Mouse (Mus musculus) lung, embryonic 14.5 days (tissue): ENCODE measurements around the gene Sfta2. TPM values are rescaled to one million over a fixed set of nuclear protein-coding genes. Genes with fewer than 3 reads are reported as not detected.

ENCODE experiments used
- ATAC-seq: fragments of 200-750 bp; cut with Nextera tagmentation; 2 replicates; pipeline ENCODE4 v1.8.0; 2017; ENCODE audit warnings: mild to moderate bottlenecking, moderate TSS enrichment, moderate library complexity; ENCODE audit not compliant: insufficient read depth
- DNase-seq: peaks from one replicate; pipeline ENCODE4 v3.0.0-alpha.2; 2015
- H3K27ac ChIP-seq: fragments of 300-500 bp; sonication (generic); 2 replicates; pipeline ENCODE4 v1.5.1; 2014; ENCODE audit warnings: low read depth, mild to moderate bottlenecking, moderate library complexity
- H3K27me3 ChIP-seq: fragments of 300-500 bp; sonication (generic); 2 replicates; pipeline ENCODE4 v1.6.1; 2014; ENCODE audit warnings: low read length, control low read depth; ENCODE audit not compliant: insufficient read depth
- H3K36me3 ChIP-seq: fragments of 300-500 bp; sonication (generic); 2 replicates; pipeline ENCODE4 v1.6.1; 2014; ENCODE audit warnings: control low read depth; ENCODE audit not compliant: insufficient read depth
- H3K4me1 ChIP-seq: fragments of 300-500 bp; sonication (generic); 2 replicates; pipeline ENCODE4 v1.6.1; 2014; ENCODE audit warnings: antibody characterized with exemption, control low read depth; ENCODE audit not compliant: insufficient read depth
- H3K4me2 ChIP-seq: fragments of 300-500 bp; sonication (generic); 2 replicates; pipeline ENCODE4 v1.6.1; 2014; ENCODE audit warnings: mild to moderate bottlenecking
- H3K4me3 ChIP-seq: fragments of 300-500 bp; sonication (generic); 2 replicates; pipeline ENCODE4 v1.5.1; 2014; ENCODE audit warnings: low read depth, low read length
- H3K9ac ChIP-seq: fragments of 300-500 bp; sonication (generic); 2 replicates; pipeline ENCODE4 v1.6.1; 2014
- H3K9me3 ChIP-seq: fragments of 300-500 bp; sonication (generic); 2 replicates; pipeline ENCODE4 v1.6.1; 2016; ENCODE audit warnings: low read depth, low read length, control low read depth
- CTCF ChIP-seq: IDR thresholded peaks from 2 replicates; pipeline ENCODE4 v1.5.1; 2016; ENCODE audit warnings: antibody characterized with exemption, low read depth
- WGBS: fragments of 180-500 bp; shearing (Covaris S2); extraction: QIAGEN DNeasy Blood & Tissue Kit; methylation state at CpG from one replicate; pipeline ENCODE4 v1.1.7; 2014; 5-methylcytosine and 5-hydroxymethylcytosine counted together
- polyA plus RNA-seq: library from polyadenylated mRNA; unstranded; fragments of >200 nt; fragmentation: Nextera tagmentation; extraction: Ambion mirVana; gene quantifications from 2 replicates; pipeline ENCODE4 v1.2.1, GENCODE M21; 2014

Sfta2 gene
- polyA plus RNA-seq, 1 experiment from 2014 or later = 61.3 TPM

DNA sequence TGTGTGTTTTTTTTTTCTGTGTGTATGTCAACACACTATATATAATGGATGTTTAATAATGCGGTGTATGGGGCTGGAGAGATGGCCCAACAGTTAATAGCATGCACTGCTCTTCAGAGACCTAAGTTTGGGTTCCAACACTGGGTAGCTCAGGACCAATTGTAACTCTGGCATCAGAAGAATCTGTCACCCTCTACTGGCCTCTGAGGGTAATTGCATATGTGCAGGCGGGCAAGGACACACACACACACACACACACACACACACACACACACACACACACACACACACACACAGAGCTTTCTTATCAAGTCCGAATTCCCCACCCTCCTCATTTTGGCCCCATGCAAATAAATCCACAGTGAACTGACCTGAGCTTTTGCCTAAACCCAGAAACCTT lies 33.9 kb downstream of the Sfta2 start:
- Histone ChIP-seq H3K36me3 (no peaks in the 10 kb centered on the region), H3K27me3 (no peaks in the 10 kb centered on the region), H3K9ac (no peak overlapping the region), H3K9me3 (no peaks in the 10 kb centered on the region), H3K4me2 (no peak overlapping the region), H3K4me1 (peaks cover 17% of the 10 kb centered on the region), H3K4me3 (no peak overlapping the region), H3K27ac (no peak overlapping the region)
- WGBS = 68% methylated on average over 3 of the region's 3 CpGs
- DNase-seq = no peak
- peak; percentile 33 for TF ChIP-seq CTCF
- ATAC-seq = no peak

DNA sequence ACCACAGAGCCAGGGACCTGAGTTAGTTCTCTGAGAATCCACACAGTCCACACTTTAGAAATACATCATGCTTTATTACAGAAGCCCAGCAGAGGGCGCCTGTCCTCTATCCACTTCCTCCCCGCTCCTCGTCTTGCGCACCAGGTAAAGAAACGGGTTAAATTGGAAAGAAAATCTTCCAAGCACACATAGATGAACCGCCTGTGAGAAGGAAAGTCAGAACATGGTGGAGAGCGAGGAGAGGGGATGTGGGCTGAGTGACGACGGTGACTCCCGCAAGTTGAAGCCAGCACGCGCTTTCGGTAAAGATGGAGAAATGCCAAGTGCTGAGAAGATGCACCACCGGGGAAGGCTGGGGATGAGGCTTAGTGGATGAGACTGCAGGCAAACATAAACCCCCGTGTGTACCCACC lies 34.4 kb downstream of the Sfta2 start:
- no peaks in the 10 kb centered on the region for H3K27me3 ChIP-seq
- WGBS = 1% methylated on average over 15 of the region's 15 CpGs
- ATAC-seq = 0 out of 2 replicates have a peak, but pooled peaks have one; percentile 30
- peak overlapping the region; percentile 69 for H3K4me2 ChIP-seq
- no peaks in the 10 kb centered on the region for H3K36me3 ChIP-seq
- peak overlapping the region; percentile 33 for H3K9ac ChIP-seq
- no peaks in the 10 kb centered on the region for H3K9me3 ChIP-seq
- peak; percentile 90 for DNase-seq
- TF ChIP-seq CTCF = peak; percentile 86
- peaks cover 17% of the 10 kb centered on the region for H3K4me1 ChIP-seq
- H3K27ac ChIP-seq = peak overlapping the region; percentile 77
- H3K4me3 ChIP-seq = peak overlapping the region; percentile 33

DNA sequence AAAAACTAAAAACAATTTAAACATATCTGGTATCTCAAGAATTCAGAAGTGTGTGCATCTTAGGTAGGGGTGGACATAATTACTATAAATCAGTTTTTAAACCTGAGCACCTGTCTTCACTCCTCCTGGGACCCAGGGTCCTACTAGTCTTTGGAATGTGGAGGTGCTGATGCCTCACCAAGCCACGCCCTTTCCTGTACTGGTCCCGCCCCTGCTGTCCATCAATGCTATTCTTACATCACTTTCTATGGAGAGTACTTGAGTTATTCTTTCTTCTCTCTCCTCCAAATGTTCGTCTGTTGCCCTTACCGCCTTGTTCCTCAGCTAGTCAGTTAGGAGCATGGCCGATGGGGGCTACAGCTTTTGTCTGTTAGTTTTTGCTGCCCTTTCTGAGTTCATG lies 35.0 kb downstream of the Sfta2 start:
- Histone ChIP-seq H3K4me1 (peaks cover 14% of the 10 kb centered on the region), H3K36me3 (no peaks in the 10 kb centered on the region), H3K9me3 (no peaks in the 10 kb centered on the region), H3K27me3 (no peaks in the 10 kb centered on the region), H3K4me3 (no peak overlapping the region), H3K9ac (no peak overlapping the region), H3K4me2 (peak overlapping the region; percentile 69), H3K27ac (peak overlapping the region; percentile 77)
- no peak for TF ChIP-seq CTCF
- WGBS = 29% methylated on average over 5 of the region's 5 CpGs
- ATAC-seq (no peak), DNase-seq (peak; percentile 78)

DNA sequence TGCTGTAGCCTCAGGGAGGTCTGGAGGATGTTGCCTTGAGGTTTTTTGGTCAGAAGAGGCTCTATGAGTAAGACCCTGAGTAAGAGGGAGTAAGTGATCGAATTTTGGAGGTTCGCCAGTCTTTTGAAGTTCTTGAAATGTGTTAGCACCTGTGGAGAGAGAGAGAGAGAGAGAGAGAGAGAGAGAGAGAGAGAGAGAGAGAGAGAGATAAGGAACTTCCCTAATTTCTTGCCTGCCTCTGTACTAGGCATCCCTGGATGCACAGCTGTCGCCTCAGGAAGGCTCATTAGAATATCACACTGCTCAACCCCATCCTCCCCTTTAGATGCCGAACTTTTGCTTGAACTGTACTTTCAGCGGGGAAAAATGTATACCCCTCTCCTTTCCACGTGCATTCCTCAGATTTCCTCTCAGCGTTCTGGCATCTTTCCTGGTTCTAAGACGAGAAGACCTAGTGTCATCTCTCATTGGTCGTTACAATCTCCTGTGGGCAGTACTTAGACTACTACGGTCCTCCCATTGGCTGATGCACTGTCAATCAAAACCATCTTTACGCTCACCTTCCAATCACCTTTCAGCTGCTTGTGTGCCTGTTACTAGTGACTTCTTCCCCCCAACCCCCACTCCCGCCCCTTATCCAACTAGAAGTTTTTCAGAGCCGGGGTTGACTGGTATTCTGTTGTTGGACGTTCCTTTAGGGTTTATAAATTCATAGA lies 37.3 kb downstream of the Sfta2 start:
- no peaks in the 10 kb centered on the region for H3K27me3 ChIP-seq
- peak overlapping the region; percentile 44 for H3K4me2 ChIP-seq
- ATAC-seq = peak; percentile 93
- no peaks in the 10 kb centered on the region for H3K36me3 ChIP-seq
- H3K9me3 ChIP-seq = no peaks in the 10 kb centered on the region
- WGBS = 19% methylated on average over 14 of the region's 14 CpGs
- DNase-seq = peak; percentile 96
- no peak for TF ChIP-seq CTCF
- H3K4me3 ChIP-seq = no peak overlapping the region; the same call in 1 of the 2 replicates
- H3K27ac ChIP-seq = peak overlapping the region; percentile 79
- peaks cover 14% of the 10 kb centered on the region for H3K4me1 ChIP-seq
- no peak overlapping the region; the same call in 1 of the 2 replicates for H3K9ac ChIP-seq

DNA sequence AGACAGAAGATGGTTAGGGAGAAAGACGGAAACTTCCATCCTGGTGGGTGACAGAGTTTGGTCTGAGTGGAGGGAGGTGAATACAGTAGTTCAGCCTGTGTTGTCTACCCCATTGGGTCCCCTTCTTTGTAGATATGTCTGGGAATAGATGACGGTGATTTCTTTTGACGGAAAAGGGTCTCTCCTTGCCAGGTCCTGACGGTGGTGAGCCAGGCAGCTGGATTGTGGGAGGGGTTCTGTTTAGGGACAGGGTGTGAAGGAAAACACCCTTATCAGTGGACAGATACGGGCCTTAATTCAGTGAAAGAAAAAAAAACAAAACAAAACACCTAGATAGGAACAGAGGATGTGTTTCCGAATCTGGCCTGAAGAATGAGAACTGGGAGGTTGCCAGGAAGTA lies 38.0 kb downstream of the Sfta2 start:
- TF ChIP-seq CTCF = no peak
- Histone ChIP-seq H3K9me3 (no peaks in the 10 kb centered on the region), H3K9ac (no peak overlapping the region), H3K27ac (peak overlapping the region; percentile 79), H3K36me3 (no peaks in the 10 kb centered on the region), H3K4me2 (peak overlapping the region; percentile 39), H3K4me3 (no peak overlapping the region), H3K4me1 (peaks cover 14% of the 10 kb centered on the region), H3K27me3 (no peaks in the 10 kb centered on the region)
- 46% methylated on average over 6 of the region's 6 CpGs for WGBS
- no peak for DNase-seq
- ATAC-seq = no peak

DNA sequence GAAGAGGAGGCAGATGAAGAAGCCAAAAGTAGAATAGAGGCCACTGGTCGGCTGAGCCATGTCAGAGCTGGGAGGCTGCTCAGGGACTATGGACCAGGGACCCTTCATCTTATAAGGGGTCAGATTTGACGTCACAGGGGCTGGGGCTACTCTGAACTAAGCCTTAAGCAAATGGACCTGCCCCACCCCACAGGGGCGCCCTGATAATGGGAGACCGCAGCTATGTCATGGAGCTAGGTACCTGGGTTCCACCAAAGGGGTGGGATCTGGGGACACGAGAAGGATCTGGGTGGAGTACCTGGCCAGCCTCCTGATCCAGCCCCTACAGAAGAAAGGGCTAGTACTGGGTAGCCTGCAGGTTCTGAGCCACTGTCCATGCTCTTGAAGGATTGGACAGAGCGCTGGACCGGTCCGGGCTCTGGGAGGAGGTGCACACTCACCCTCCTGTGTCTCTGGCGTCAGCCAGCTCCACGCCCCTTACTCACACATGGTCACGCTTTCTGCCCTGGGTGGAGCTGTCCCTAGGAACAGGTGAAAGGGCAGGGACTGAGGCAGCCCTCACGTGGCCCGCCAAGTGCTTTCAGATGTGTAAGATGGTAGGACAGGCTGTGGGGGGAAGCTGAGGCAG lies 42.4 kb downstream of the Sfta2 start, which contains the start of gene Mucl3:
TSS of gene Mucl3 (minus strand) at position 87 of the 628 bp plus-strand sequence.
- Histone ChIP-seq H3K4me1 (no peaks in the 10 kb centered on the region), H3K9ac (no peak within 1 kb of the TSS), H3K9me3 (no peaks in the 10 kb centered on the region), H3K4me3 (no peak within 1 kb of the TSS), H3K36me3 (no peaks in the 10 kb centered on the region), H3K27ac (no peak within 1 kb of the TSS), H3K4me2 (no peak within 1 kb of the TSS), H3K27me3 (no peaks in the 10 kb centered on the region)
- no peak for TF ChIP-seq CTCF
- ATAC-seq (no peak), DNase-seq (no peak)
- WGBS = 69% methylated on average over 13 of the region's 13 CpGs

DNA sequence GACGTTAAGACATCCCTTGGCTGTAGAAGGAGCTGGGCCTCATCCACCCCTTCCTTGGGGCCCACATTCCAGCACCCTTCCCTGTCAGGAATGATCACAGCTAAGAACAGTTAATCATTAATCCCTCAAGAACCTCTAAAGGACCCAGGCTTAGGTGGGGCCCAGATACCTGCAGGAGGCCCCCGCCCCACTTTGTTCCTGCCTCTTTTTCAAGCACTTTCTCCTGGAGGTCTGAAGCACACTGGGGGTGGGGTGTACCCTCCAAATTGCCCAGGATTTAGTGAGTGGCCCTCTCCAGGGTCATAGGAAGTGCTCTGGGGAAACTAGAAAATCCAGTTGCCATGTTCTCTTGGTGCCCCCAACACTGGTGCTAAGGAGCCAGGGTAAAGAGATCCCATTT lies 48.1 kb downstream of the Sfta2 start:
- H3K27ac ChIP-seq = peak overlapping the region; percentile 92
- peak overlapping the region; percentile 22 for H3K4me3 ChIP-seq
- no peak for TF ChIP-seq CTCF
- H3K9me3 ChIP-seq = no peaks in the 10 kb centered on the region
- ATAC-seq (peak; percentile 89), DNase-seq (peak; percentile 77)
- 50% methylated on average over 2 of the region's 2 CpGs for WGBS
- peak overlapping the region; percentile 53 for H3K4me2 ChIP-seq
- H3K27me3 ChIP-seq = no peaks in the 10 kb centered on the region
- H3K36me3 ChIP-seq = no peaks in the 10 kb centered on the region; the same call in 1 of the 2 replicates
- 0 out of 2 replicates have a peak, but pooled peaks cover 3% of the 10 kb centered on the region for H3K4me1 ChIP-seq
- H3K9ac ChIP-seq = no peak overlapping the region
